Mouse (Mus musculus): ENCODE results near the gene Gpr1. TPM values are rescaled to one million over a fixed set of nuclear protein-coding genes. Genes with fewer than 3 reads are reported as not detected.

The Gpr1 gene
- 0.44 and 0.73 TPM in 2 replicates for polyA plus RNA-seq (2015; fragmentation: Nextera tagmentation; extraction: Ambion mirVana)

GRCm38 (mm10) chr1:63214271-63214558 lies at the start of gene Gpr1:
Gpr1 (minus strand) TSS chr1:63214543.
- ATAC-seq (ENCODE audit: low FRiP score, low read depth) = no peak
- no peaks in the 10 kb centered on the region for H3K9me3 ChIP-seq
- H3K27ac ChIP-seq (replicated peaks) = no peak within 1 kb of the TSS
- whole genome bisulfite sequencing = 34% methylated on average over 3 of the region's 3 CpGs
- H3K36me3 ChIP-seq = no peaks in the 10 kb centered on the region
- H3K4me1 ChIP-seq (replicated peaks) = peaks cover 15% of the 10 kb centered on the region
- H3K27me3 ChIP-seq = no peaks in the 10 kb centered on the region
- peak within 1 kb of the TSS; percentile 25; the same call in 1 of the 2 replicates for H3K9ac ChIP-seq
- H3K4me3 ChIP-seq = peak within 1 kb of the TSS; percentile 3; the same call in 1 of the 2 replicates
- peak within 1 kb of the TSS; percentile 45 for H3K4me2 ChIP-seq

- no peaks in the 10 kb centered on the region for H3K36me3 ChIP-seq
- H3K9me3 ChIP-seq = no peaks in the 10 kb centered on the region
- 34% methylated on average over 11 of the region's 11 CpGs for WGBS
- H3K9ac ChIP-seq = no peak overlapping the region
- no peak overlapping the region for H3K4me2 ChIP-seq
- no peak overlapping the region for H3K4me3 ChIP-seq
- no peak for ATAC-seq (ENCODE audit: low FRiP score, low read depth)
- no peak overlapping the region for H3K27ac ChIP-seq (replicated peaks)
- H3K4me1 ChIP-seq (replicated peaks) = no peaks in the 10 kb centered on the region
- H3K27me3 ChIP-seq = peaks cover 59% of the 10 kb centered on the region
Measured at GRCm38 (mm10) chr1:63263671-63264070, 49.3 kb upstream of the Gpr1 start.

- no peak overlapping the region for H3K4me3 ChIP-seq
- no peak overlapping the region for H3K9ac ChIP-seq
- no peak for ATAC-seq (ENCODE audit: low FRiP score, low read depth)
- H3K27me3 ChIP-seq = peaks cover 68% of the 10 kb centered on the region
- H3K9me3 ChIP-seq = no peaks in the 10 kb centered on the region
- H3K36me3 ChIP-seq = no peaks in the 10 kb centered on the region
- H3K27ac ChIP-seq (replicated peaks) = no peak overlapping the region
- peaks cover 6% of the 10 kb centered on the region; the same call in 1 of the 2 replicates for H3K4me1 ChIP-seq (replicated peaks)
- H3K4me2 ChIP-seq = no peak overlapping the region
- WGBS = 45% methylated on average over 17 of the region's 17 CpGs
Measured at GRCm38 (mm10) chr1:63261041-63261590, 46.8 kb upstream of the Gpr1 start.

DNA sequence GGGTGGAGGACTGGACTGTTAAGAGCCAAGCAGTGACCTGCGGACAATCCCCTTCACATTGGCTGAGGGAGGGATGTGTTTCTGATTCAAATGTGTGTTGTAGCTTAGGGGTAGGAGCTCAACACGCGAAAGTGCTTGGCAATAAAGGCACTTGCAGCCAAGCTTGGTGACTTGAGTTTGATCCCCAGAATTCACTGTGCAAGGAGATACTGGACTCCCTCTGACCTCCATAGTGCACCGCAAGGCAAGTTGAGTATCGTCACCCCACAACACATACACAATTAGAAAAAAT lies 46.3 kb upstream of the Gpr1 start:
- Histone ChIP-seq H3K4me3 (no peak overlapping the region), H3K4me1 (replicated peaks) (peaks cover 9% of the 10 kb centered on the region), H3K9ac (no peak overlapping the region), H3K27ac (replicated peaks) (no peak overlapping the region), H3K27me3 (peaks cover 72% of the 10 kb centered on the region), H3K4me2 (no peak overlapping the region), H3K9me3 (no peaks in the 10 kb centered on the region), H3K36me3 (no peaks in the 10 kb centered on the region)
- no peak for ATAC-seq (ENCODE audit: low FRiP score, low read depth)
- 45% methylated on average over 5 of the region's 5 CpGs for WGBS

- ATAC-seq (ENCODE audit: low FRiP score, low read depth) = no peak
- no peaks in the 10 kb centered on the region for H3K36me3 ChIP-seq
- no peak overlapping the region for H3K27ac ChIP-seq (replicated peaks)
- peaks cover 75% of the 10 kb centered on the region for H3K27me3 ChIP-seq
- peaks cover 15% of the 10 kb centered on the region for H3K4me1 ChIP-seq (replicated peaks)
- H3K9ac ChIP-seq = no peak overlapping the region
- no peak overlapping the region for H3K4me2 ChIP-seq
- H3K4me3 ChIP-seq = no peak overlapping the region
- H3K9me3 ChIP-seq = no peaks in the 10 kb centered on the region
- WGBS = 48% methylated on average over 17 of the region's 17 CpGs
Measured at GRCm38 (mm10) chr1:63259916-63260741, 45.8 kb upstream of the Gpr1 start.

DNA sequence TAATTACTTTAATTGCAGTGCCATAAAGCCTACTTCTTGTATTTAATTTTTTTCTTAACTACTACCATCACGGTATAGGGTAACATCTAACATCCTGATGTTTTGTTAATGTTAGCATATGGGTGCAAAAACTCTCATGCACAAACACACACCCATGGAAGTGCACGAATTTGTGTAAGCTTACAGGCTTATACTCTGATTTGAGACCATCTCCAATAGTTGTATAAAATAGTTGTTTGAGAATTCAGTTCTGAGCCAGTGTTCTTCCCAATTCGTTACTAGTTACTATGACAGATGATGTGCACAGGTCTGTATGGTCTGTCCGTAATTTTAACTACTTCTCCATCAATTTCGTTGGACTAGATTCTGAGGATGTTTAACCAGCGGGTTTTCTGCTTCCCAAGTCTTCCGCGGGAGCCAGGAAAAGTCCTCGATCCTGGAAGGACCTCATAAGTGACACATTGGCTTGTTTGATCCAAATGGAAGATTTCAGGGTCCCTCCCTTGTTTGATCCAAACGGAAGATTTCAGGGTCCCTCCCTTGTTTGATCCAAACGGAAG lies 45.0 kb upstream of the Gpr1 start:
- Histone ChIP-seq H3K9me3 (no peaks in the 10 kb centered on the region), H3K9ac (no peak overlapping the region), H3K4me2 (no peak overlapping the region), H3K4me1 (replicated peaks) (peaks cover 15% of the 10 kb centered on the region), H3K27me3 (peaks cover 74% of the 10 kb centered on the region), H3K36me3 (no peaks in the 10 kb centered on the region), H3K4me3 (no peak overlapping the region), H3K27ac (replicated peaks) (no peak overlapping the region)
- 54% methylated on average over 11 of the region's 11 CpGs for WGBS
- no peak for ATAC-seq (ENCODE audit: low FRiP score, low read depth)

DNA sequence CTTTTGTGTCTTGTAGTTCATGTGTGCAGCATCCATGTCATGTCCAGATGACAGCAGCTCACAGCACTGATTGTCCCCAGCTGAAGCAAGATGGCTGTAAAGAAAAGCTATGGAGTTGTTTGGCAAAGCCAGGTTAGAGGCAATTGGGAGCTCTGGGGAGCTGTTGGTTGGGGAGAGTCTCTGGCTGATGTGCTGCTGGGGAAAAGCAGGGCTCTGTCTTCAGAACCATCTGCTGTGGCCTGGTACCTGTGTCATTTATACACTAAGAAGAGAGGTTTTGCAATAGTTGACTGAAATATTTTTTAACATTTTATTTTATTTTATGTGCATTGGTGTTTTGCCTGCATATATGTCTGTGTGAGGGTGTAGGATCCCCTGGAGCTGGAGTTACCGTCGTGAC lies 44.2 kb upstream of the Gpr1 start:
- H3K27me3 ChIP-seq = peaks cover 71% of the 10 kb centered on the region
- no peak overlapping the region for H3K27ac ChIP-seq (replicated peaks)
- no peak overlapping the region for H3K4me3 ChIP-seq
- no peaks in the 10 kb centered on the region for H3K36me3 ChIP-seq
- 43% methylated on average over 2 of the region's 2 CpGs for WGBS
- H3K9me3 ChIP-seq = no peaks in the 10 kb centered on the region
- H3K4me1 ChIP-seq (replicated peaks) = peaks cover 15% of the 10 kb centered on the region
- no peak for ATAC-seq (ENCODE audit: low FRiP score, low read depth)
- H3K9ac ChIP-seq = no peak overlapping the region
- H3K4me2 ChIP-seq = no peak overlapping the region

DNA sequence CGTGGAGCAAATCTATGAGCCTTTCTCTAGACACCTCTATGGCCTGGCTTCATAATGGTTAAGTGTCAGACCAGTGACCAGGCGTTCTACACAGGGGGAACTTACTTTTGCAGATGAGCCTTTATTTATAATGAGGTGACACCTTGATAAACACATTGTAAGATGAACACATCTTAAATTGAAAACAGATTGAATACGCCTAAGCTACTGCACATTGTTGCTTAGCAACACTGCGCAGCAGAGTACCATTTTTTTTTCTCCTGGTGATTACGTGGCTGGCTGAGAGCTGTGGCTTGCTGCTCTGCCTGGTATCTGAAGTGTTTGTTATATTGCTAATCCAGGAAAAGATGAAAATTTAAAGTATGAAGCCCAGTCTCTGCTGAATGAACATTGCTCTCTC lies 41.7 kb upstream of the Gpr1 start:
- peak overlapping the region; percentile 75 for H3K27ac ChIP-seq (replicated peaks)
- H3K36me3 ChIP-seq = no peaks in the 10 kb centered on the region
- peaks cover 15% of the 10 kb centered on the region for H3K4me1 ChIP-seq (replicated peaks)
- peaks cover 79% of the 10 kb centered on the region for H3K27me3 ChIP-seq
- no peak overlapping the region for H3K9ac ChIP-seq
- no peak overlapping the region for H3K4me3 ChIP-seq
- peak; percentile 72 for ATAC-seq (ENCODE audit: low FRiP score, low read depth)
- WGBS = 11% methylated on average over 5 of the region's 5 CpGs
- no peaks in the 10 kb centered on the region for H3K9me3 ChIP-seq
- H3K4me2 ChIP-seq = no peak overlapping the region

DNA sequence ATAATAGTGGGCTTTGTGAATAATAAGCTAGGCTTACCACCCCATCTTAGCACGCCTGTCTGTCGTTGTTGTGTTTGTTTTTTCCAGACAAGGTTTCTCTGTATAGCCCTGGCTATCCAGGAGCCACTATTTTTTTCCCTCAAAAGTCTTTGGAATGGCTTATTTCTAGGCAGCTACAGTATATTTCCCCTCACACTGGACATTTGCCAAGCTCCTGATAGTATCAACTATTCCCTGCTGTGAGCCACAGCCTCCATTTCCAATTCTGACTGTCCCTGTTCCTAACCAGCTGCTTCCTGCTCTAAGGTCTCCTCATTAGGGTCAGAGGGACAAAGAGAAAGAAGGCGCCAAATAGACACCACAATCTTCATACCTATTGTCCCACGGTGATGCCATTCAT lies 40.8 kb upstream of the Gpr1 start:
- no peak overlapping the region for H3K4me2 ChIP-seq
- no peaks in the 10 kb centered on the region for H3K9me3 ChIP-seq
- peaks cover 15% of the 10 kb centered on the region for H3K4me1 ChIP-seq (replicated peaks)
- H3K4me3 ChIP-seq = no peak overlapping the region
- H3K9ac ChIP-seq = no peak overlapping the region
- no peaks in the 10 kb centered on the region for H3K36me3 ChIP-seq
- WGBS = 10% methylated on average over 4 of the region's 4 CpGs
- H3K27ac ChIP-seq (replicated peaks) = peak overlapping the region; percentile 75
- ATAC-seq (ENCODE audit: low FRiP score, low read depth) = no peak
- peaks cover 79% of the 10 kb centered on the region for H3K27me3 ChIP-seq

DNA sequence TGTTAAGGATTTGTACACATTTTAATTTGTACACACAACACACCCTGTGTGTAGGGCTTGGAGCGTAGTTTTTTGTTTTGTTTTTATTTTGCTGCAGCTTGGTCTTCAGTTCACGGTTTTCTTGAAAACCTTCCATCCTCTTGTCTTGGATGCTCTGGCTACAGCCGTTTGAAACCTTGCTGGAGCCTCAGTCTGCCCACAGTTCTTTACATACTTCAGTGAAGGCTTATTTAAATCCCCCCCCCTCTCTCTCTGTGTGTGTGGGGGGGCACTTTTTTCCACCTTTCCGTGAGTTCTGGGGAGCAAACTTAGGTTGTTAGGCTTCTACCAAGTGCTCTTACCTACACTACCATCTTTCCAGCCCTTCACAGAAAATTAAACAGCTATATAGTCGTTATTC lies 38.9 kb upstream of the Gpr1 start:
- Histone ChIP-seq H3K4me3 (no peak overlapping the region), H3K36me3 (no peaks in the 10 kb centered on the region), H3K9ac (no peak overlapping the region), H3K9me3 (no peaks in the 10 kb centered on the region), H3K4me1 (replicated peaks) (peaks cover 18% of the 10 kb centered on the region), H3K27ac (replicated peaks) (no peak overlapping the region), H3K4me2 (0 out of 2 replicates have a peak overlapping the region, but pooled peaks have one; percentile 3), H3K27me3 (peaks cover 78% of the 10 kb centered on the region)
- 16% methylated on average over 5 of the region's 5 CpGs for WGBS
- ATAC-seq (ENCODE audit: low FRiP score, low read depth) = no peak

DNA sequence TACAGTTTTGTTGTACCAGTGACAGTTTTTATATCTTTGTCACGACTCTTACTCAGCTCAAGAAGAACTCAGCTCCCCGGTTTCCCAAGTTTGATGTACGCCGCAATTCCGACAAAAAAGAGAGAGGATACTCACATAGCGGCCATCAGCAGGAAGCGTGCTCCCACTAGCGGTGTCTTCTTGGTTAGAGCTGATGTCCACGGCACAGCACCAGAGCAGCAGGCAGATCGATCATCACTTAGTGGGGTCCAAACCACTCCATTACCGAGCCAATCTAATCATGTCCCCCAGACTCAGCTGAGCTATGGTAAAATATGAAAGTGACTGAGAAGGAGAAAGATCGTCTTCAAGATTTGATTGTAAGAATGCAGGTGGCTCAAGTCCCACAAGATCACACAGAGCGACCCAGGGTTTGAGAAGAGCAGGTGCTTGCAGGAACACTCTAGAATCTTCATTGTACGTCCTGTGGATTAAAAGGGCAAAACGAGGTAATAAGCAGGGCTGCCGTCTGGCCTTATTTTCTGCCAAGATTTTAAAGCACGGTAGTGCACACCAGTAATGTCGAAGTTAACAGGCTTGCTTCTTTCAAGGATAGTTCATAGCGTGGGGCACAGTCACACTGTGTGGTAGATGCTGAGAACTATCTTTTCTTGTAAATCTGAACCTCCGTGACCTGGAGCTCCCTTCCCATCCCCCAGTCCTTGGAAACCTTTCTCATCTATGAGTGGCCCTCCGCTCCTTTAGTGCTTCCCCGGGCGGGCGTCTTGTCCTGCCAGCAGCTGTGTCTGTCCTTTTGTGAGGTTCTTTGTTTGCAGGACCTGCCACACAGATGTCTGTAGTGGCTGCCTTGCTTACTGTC lies 38.2 kb upstream of the Gpr1 start:
- 25% methylated on average over 24 of the region's 24 CpGs for WGBS
- no peaks in the 10 kb centered on the region for H3K9me3 ChIP-seq
- H3K27ac ChIP-seq (replicated peaks) = no peak overlapping the region
- no peak overlapping the region for H3K4me3 ChIP-seq
- no peak overlapping the region for H3K9ac ChIP-seq
- H3K27me3 ChIP-seq = peaks cover 80% of the 10 kb centered on the region
- H3K4me2 ChIP-seq = 0 out of 2 replicates have a peak overlapping the region, but pooled peaks have one; percentile 3
- H3K4me1 ChIP-seq (replicated peaks) = peaks cover 25% of the 10 kb centered on the region
- H3K36me3 ChIP-seq = no peaks in the 10 kb centered on the region
- ATAC-seq (ENCODE audit: low FRiP score, low read depth) = no peak

DNA sequence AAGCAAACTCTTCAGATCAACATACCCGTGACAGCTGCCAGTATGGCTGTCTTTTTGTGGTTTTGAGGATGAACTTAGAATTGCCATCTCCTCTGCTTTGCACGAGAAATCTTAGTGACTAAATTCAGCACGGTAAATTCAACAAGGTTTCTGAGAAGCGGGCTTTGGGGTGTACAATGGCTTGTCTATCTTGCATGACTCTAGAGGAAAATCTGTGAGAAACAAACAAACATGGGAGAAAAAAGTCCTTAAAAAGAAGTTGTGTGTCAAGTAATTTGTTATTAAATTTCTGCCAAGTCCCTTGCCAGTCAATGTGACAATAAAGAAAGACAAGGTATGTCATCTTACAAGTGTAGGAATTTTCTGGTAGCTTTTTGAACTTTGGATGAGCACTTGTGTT lies 34.9 kb upstream of the Gpr1 start:
- Histone ChIP-seq H3K36me3 (no peaks in the 10 kb centered on the region), H3K4me1 (replicated peaks) (peaks cover 10% of the 10 kb centered on the region), H3K9me3 (no peaks in the 10 kb centered on the region), H3K27ac (replicated peaks) (no peak overlapping the region), H3K4me2 (no peak overlapping the region), H3K4me3 (no peak overlapping the region), H3K27me3 (peaks cover 79% of the 10 kb centered on the region), H3K9ac (no peak overlapping the region)
- no peak for ATAC-seq (ENCODE audit: low FRiP score, low read depth)
- 49% methylated on average over 4 of the region's 4 CpGs for WGBS
